Mouse (Mus musculus): ENCODE measurements around the gene Mvd. TPM values are rescaled to one million over a fixed set of nuclear protein-coding genes. Genes with fewer than 3 reads are reported as not detected.

The Mvd gene
- 68.7 and 77.3 TPM in 2 replicates for polyA plus RNA-seq (2012; rRNA removed)

DNA sequence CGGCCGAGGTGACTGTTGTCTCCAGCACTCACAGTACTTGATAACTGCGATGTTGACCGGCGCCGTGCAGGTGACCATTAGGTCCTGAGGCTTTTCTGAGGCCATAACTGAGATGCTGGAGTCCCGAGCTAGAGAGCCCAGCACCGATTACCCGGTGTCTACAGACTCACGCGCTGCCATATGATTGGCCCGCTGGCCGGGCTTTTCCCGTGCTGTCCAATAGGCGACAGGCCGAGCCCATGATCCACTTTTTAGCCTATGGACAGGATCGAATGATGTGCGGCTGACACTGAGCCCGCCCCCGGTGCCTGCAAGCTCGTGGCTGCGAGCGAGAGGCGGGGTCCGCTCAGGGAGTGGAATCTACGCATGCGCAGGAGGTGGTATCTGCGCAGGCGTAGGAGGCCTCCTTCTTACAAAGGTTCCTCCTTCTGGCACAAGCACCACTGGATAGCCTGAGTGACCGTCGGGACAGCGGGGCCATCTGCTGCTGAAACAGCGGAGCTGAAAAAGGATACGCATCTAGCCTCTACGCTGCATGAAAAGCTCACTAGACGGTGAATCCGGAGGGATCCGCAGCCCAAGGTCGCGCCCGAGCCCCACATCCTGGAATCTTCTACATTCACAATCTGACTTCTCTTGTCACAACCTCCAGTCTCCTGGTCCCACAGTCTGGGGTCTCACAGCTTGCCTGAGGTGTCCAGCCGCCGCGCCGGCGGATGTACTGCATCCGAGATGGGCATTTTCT lies at the start of gene Mvd:
TSS of gene Mvd (minus strand) at position 161 of the 745 bp plus-strand sequence.
- no peaks in the 10 kb centered on the region for H3K27me3 ChIP-seq (replicated peaks; ENCODE audit: control insufficient read depth, insufficient read depth, low read length)
- DNase-seq, result peak; percentile 100
- peak within 1 kb of the TSS; percentile 65 for H3K4me3 ChIP-seq (ENCODE audit: insufficient read depth, low read depth, low read length)
- under 1% methylated on average over 47 of the region's 47 CpGs for WGBS
- H3K27ac ChIP-seq (ENCODE audit: insufficient read depth, low read depth, low read length), result peak within 1 kb of the TSS; percentile 77
- H3K36me3 ChIP-seq (ENCODE audit: control insufficient read depth, insufficient read depth, low read length), result no peaks in the 10 kb centered on the region
- H3K4me1 ChIP-seq (ENCODE audit: control insufficient read depth, insufficient read depth, low read length), result peaks cover 5% of the 10 kb centered on the region; the same call in 1 of the 2 replicates
- TF ChIP-seq CTCF (conservative IDR thresholded peaks at IDR 0.05; ENCODE audit: insufficient read depth, insufficient read length, low read depth, low read length), result peak; percentile 63
- TF ChIP-seq POLR2A (IDR thresholded peaks at IDR 0.05; ENCODE audit: low read depth, low read length), result peak; percentile 86

DNA sequence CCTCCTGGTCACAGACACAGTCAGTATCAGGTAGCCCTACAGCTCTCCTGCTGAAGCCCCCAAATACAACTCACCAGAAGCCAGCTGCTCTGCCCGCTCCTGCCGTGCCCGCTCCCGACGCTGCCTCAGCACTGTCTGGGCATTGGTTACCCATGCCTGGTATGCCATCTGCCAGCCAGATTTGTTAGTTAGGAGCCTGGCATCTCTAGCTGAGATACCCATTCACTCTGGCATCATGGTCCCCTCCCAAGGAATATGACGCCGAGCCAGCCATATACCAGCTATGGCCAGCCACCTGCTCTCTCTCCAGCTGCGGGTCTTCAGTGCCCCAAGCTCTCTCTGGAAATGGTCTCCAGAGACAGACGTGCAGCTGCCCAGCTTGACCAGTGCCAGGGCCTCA lies 45.2 kb upstream of the Mvd start:
- no peaks in the 10 kb centered on the region for H3K4me1 ChIP-seq (ENCODE audit: control insufficient read depth, insufficient read depth, low read length)
- 92% methylated on average over 9 of the region's 9 CpGs for WGBS
- H3K4me3 ChIP-seq (ENCODE audit: insufficient read depth, low read depth, low read length), result no peak overlapping the region
- TF ChIP-seq POLR2A (IDR thresholded peaks at IDR 0.05; ENCODE audit: low read depth, low read length) (no peak), CTCF (conservative IDR thresholded peaks at IDR 0.05; ENCODE audit: insufficient read depth, insufficient read length, low read depth, low read length) (no peak)
- DNase-seq, result no peak
- no peaks in the 10 kb centered on the region for H3K27me3 ChIP-seq (replicated peaks; ENCODE audit: control insufficient read depth, insufficient read depth, low read length)
- peaks cover 3% of the 10 kb centered on the region for H3K36me3 ChIP-seq (ENCODE audit: control insufficient read depth, insufficient read depth, low read length)
- no peak overlapping the region for H3K27ac ChIP-seq (ENCODE audit: insufficient read depth, low read depth, low read length)

DNA sequence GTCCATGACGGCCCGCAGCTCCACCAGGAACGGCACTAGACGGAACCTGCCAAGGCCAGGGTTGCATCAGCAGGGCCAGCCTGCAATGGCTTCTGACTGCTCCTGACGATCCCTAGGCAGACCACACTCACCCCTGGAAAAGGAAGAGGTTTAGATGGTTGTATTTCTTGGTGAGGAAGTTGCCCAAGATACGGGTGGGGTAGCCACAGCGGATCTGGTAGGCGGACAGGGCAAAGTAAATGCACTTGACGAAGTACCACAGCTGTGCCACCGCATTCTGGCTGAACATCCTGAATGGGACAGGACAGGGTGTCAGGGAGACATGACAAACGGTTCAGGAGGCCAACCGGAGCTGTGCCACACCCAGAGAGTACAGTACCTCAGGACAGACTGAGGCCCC lies 41.6 kb upstream of the Mvd start:
- H3K27ac ChIP-seq (ENCODE audit: insufficient read depth, low read depth, low read length), result no peak overlapping the region
- H3K4me1 ChIP-seq (ENCODE audit: control insufficient read depth, insufficient read depth, low read length), result no peaks in the 10 kb centered on the region
- no peaks in the 10 kb centered on the region; the same call in none of the 2 replicates for H3K36me3 ChIP-seq (ENCODE audit: control insufficient read depth, insufficient read depth, low read length)
- H3K4me3 ChIP-seq (ENCODE audit: insufficient read depth, low read depth, low read length), result no peak overlapping the region
- DNase-seq, result no peak
- WGBS, result 80% methylated on average over 12 of the region's 12 CpGs
- H3K27me3 ChIP-seq (replicated peaks; ENCODE audit: control insufficient read depth, insufficient read depth, low read length), result no peaks in the 10 kb centered on the region
- no peak for TF ChIP-seq CTCF (conservative IDR thresholded peaks at IDR 0.05; ENCODE audit: insufficient read depth, insufficient read length, low read depth, low read length)
- TF ChIP-seq POLR2A (IDR thresholded peaks at IDR 0.05; ENCODE audit: low read depth, low read length), result no peak

DNA sequence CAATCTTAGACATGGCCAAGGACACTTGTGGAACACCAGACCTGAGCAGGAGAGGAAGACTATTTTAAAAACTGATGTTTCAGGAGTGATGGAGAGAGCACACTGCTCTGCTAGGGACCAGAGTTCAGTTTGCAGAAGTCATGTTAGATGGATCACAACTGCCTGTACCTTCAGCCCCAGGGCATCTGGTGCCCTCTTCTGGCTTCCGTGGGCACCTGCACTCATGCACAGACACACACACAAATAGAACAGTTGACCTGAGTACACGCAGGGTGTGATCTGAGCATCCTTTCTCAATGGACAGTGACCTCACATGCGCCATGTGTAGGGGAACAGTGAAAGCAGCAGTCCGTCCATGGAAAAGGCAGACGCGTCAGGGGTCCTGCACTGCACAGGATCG lies 40.7 kb upstream of the Mvd start:
- no peaks in the 10 kb centered on the region; the same call in none of the 2 replicates for H3K36me3 ChIP-seq (ENCODE audit: control insufficient read depth, insufficient read depth, low read length)

DNA sequence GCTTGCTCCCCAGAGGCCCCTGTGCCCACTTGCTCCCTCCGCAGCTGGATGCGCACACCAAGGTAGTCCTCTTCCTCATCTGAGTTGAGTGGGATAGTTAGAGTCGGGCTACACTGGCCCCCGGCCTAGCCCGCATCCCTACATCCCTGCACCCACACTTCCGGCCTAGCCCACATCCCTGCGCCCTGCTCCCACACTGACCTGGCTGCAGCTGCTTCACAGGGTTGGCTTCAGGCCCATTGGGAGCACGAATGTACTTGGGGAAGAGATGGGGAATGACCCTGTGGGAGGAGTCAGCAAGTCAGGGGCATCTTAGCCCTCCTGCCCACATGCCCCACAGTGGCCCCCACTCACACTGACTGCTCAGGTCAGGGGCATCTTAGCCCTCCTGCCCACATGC lies 39.2 kb upstream of the Mvd start:
- Histone ChIP-seq H3K27ac (ENCODE audit: insufficient read depth, low read depth, low read length) (no peak overlapping the region), H3K27me3 (replicated peaks; ENCODE audit: control insufficient read depth, insufficient read depth, low read length) (no peaks in the 10 kb centered on the region), H3K4me3 (ENCODE audit: insufficient read depth, low read depth, low read length) (no peak overlapping the region), H3K4me1 (ENCODE audit: control insufficient read depth, insufficient read depth, low read length) (no peaks in the 10 kb centered on the region), H3K36me3 (ENCODE audit: control insufficient read depth, insufficient read depth, low read length) (no peaks in the 10 kb centered on the region; the same call in none of the 2 replicates)
- TF ChIP-seq CTCF (conservative IDR thresholded peaks at IDR 0.05; ENCODE audit: insufficient read depth, insufficient read length, low read depth, low read length), result no peak
- WGBS, result 92% methylated on average over 8 of the region's 8 CpGs
- DNase-seq, result no peak

More for the DNA sequence above, 40.7 kb upstream of the Mvd start:
- 96% methylated on average over 7 of the region's 7 CpGs for WGBS
- Histone ChIP-seq H3K27ac (ENCODE audit: insufficient read depth, low read depth, low read length) (no peak overlapping the region), H3K4me1 (ENCODE audit: control insufficient read depth, insufficient read depth, low read length) (no peaks in the 10 kb centered on the region), H3K27me3 (replicated peaks; ENCODE audit: control insufficient read depth, insufficient read depth, low read length) (no peaks in the 10 kb centered on the region), H3K4me3 (ENCODE audit: insufficient read depth, low read depth, low read length) (no peak overlapping the region)
- TF ChIP-seq POLR2A (IDR thresholded peaks at IDR 0.05; ENCODE audit: low read depth, low read length) (no peak), CTCF (conservative IDR thresholded peaks at IDR 0.05; ENCODE audit: insufficient read depth, insufficient read length, low read depth, low read length) (peak; percentile 51)
- DNase-seq, result no peak

DNA sequence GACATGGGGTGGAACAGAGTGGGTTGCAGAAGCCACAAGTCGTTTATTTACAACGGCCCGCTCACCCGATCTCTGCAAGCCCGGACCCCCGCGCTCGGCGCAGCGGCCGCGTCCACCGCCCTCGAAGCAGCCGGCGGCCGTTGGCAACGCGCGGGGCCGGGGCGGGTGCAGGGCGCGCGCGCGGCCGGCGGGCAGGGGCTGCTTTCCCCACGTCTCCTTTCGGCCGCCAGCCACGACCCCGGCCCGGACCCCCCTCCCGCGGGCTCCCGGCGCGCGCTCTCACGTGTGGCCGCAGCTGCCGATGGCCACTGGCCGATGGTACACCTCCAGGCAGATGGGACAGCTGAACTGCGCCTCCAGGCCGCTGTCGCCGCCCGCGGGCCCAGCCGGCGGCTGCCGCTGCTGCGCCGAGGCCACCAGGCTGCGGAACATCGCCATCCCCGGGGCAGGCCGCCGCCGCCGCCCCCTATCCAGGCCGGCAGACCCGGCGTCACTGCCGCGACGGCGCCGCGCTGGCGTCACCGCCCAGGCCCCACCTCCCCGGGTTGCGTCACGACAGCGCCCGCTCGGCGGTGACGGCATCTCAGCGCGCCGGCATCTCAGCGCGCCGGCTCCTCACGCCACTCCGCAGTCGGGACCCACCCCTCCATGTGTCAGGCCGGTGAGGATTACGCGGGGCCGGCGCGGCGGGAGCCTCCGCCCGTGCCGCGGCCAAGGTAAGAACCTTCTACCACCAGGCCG lies 32.5 kb upstream of the Mvd start, which contains the start of the genes Rnf166 and Ctu2:
TSS of gene Rnf166 (minus strand) at position 485 of the 741 bp plus-strand sequence.
TSS of gene Ctu2 (plus strand) at position 564 of the 741 bp plus-strand sequence.
- peak within 1 kb of the TSS; percentile 90 for H3K4me3 ChIP-seq (ENCODE audit: insufficient read depth, low read depth, low read length)
- WGBS, result under 1% methylated on average over 103 of the region's 103 CpGs
- no peaks in the 10 kb centered on the region for H3K36me3 ChIP-seq (ENCODE audit: control insufficient read depth, insufficient read depth, low read length)

More for the DNA sequence above, 32.5 kb upstream of the Mvd start, which contains the start of the genes Rnf166 and Ctu2:
- DNase-seq, result peak; percentile 92
- H3K27me3 ChIP-seq (replicated peaks; ENCODE audit: control insufficient read depth, insufficient read depth, low read length), result no peaks in the 10 kb centered on the region
- peaks cover 7% of the 10 kb centered on the region; the same call in 1 of the 2 replicates for H3K4me1 ChIP-seq (ENCODE audit: control insufficient read depth, insufficient read depth, low read length)
- no peak within 1 kb of the TSS; the same call in 1 of the 2 replicates for H3K27ac ChIP-seq (ENCODE audit: insufficient read depth, low read depth, low read length)
- no peak for TF ChIP-seq CTCF (conservative IDR thresholded peaks at IDR 0.05; ENCODE audit: insufficient read depth, insufficient read length, low read depth, low read length)
- TF ChIP-seq POLR2A (IDR thresholded peaks at IDR 0.05; ENCODE audit: low read depth, low read length), result peak; percentile 28
